Mouse (Mus musculus) cerebellum, adult 2 months (tissue): ENCODE results near the gene Faf1.

Source experiments
- CTCF ChIP-seq: fragments of 200-500 bp; IDR thresholded peaks from 2 replicates; pipeline ENCODE4 v1.5.1; 2011; ENCODE audit warnings: low read depth, mild to moderate bottlenecking, control low read depth, low read length, moderate library complexity, borderline replicate concordance; ENCODE audit not compliant: insufficient read depth
- POLR2A ChIP-seq: fragments of 200-500 bp; IDR thresholded peaks from 2 replicates; pipeline ENCODE4 v1.6.1; 2011; ENCODE audit warnings: low read length, control low read depth, borderline replicate concordance; ENCODE audit not compliant: insufficient read depth

GRCm38 (mm10) chr4:109857851-109858250 is 181.5 kb downstream of the Faf1 start:
- TF ChIP-seq POLR2A (no peak), CTCF (no peak)
